Mouse (Mus musculus): ENCODE results near the gene Arpc5. TPM values are rescaled to one million over a fixed set of nuclear protein-coding genes. Genes with fewer than 3 reads are reported as not detected.
A peak's percentile ranks its signal among the peaks of the same experiment; 100 is the strongest.

The Arpc5 gene
- polyA plus RNA-seq, 1 experiment from 2014 or later = 162 TPM

DNA sequence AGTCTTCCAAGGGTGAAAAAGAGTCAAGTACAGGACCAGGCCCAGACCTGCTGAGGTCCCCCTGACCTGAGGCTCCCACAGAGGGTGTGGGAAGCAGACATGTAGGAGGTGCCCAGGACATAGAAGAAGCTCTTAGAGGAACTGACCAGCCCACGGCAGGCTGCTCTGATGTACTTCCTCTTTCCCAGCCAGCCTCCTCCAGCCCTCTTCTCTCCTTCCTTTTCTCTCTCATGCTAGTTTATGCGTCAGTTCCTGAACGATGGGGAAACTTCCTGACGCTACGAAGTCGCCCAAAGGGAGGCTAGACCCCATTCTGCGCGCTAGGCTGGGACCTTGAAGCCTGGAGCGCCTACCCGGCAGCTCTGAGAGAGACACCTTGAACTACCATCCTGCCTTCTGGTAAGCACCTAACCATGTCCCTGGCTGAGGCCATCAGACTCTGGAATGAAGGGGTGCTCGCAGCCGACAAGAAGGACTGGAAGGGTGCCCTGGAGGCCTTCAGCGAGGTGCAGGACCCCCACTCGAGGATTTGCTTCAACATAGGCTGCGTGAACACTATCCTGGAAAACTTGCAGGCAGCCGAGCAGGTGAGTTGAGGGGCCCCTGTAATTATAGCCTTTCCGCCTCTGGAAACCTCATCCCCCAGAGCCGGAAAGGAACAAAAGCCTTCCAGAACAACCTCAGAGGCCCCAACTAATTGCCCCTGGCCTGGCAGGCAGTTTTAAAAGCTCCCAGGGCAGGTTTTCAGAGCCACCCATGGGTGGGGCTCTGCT, 41.5 kb downstream of the Arpc5 start:
- ATAC-seq = peak; percentile 64
- TF ChIP-seq EP300 (IDR thresholded peaks at IDR 0.05; ENCODE audit: low read depth) (peak; percentile 31; the same call in 1 of the 2 replicates), CTCF (IDR thresholded peaks at IDR 0.05; ENCODE audit: low read depth) (no peak)
- peak; percentile 41 for DNase-seq
- no peaks in the 10 kb centered on the region for H3K9me3 ChIP-seq (ENCODE audit: low read length)
- peak overlapping the region; percentile 80 for H3K27ac ChIP-seq (ENCODE audit: low read depth)
- H3K4me2 ChIP-seq (ENCODE audit: low read depth, low read length) = peak overlapping the region; percentile 51
- WGBS (ENCODE audit: insufficient replicate concordance) = 29% methylated on average over 18 of the region's 18 CpGs
- H3K4me1 ChIP-seq (ENCODE audit: insufficient read depth) = no peaks in the 10 kb centered on the region
- H3K9ac ChIP-seq (replicated peaks) = peak overlapping the region; percentile 62
- H3K27me3 ChIP-seq (ENCODE audit: insufficient read depth, low read length) = no peaks in the 10 kb centered on the region
- H3K4me3 ChIP-seq (ENCODE audit: low read depth, low read length) = peak overlapping the region; percentile 43
- H3K36me3 ChIP-seq (replicated peaks; ENCODE audit: insufficient read depth, low read length) = no peaks in the 10 kb centered on the region

DNA sequence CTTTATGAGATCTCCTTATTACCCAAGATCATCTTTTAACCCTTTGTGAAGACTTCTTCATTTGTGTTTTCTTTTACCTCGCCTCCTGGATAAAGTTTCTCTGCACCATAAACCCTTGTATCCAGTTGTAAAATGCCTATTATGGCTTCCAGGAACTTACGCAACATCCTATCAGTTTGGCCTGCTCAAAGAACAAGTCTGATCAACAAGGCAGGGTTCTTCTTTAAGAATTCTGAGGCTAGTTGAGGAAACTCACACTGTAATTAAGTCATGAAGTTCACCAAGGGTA, 42.0 kb downstream of the Arpc5 start:
- WGBS (ENCODE audit: insufficient replicate concordance) = 56% methylated on average over 2 of the region's 2 CpGs
- H3K9me3 ChIP-seq (ENCODE audit: low read length) = no peaks in the 10 kb centered on the region

DNA sequence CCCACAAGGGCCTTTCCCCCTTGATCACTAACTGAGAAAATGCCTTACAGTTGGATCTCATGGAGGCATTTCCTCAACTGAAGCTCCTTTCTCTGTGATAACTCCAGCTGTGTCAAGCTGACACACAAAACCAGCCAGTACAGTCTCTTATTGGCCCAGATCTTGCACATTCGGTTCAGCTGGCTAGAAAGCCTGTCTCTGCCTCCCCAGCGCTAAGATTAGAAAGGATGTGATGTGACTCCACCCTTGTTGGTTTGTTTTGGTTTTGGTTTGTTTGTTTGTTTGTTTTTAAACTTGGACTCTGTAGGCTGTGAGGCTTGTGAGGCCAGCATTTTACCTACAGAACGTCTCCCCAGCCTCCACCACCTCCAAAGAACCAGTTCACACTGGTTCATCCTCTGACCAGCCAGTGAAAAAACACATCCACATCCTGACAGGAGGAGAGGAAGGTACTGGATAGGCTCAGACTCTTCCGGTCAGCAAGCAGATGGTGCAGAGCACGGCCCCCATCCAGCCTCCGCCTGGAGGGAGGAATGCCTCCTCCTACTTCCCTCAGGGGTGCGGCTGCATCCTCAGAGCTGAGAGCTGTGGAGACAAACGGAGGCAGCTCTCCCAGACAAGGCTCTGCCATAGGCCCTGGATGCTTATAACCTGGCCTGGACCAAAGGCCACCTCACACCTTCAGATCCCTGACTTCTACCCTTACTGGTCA, 43.4 kb downstream of the Arpc5 start:
- no peaks in the 10 kb centered on the region for H3K4me1 ChIP-seq (ENCODE audit: insufficient read depth)
- TF ChIP-seq EP300 (IDR thresholded peaks at IDR 0.05; ENCODE audit: low read depth) = no peak
- TF ChIP-seq CTCF (IDR thresholded peaks at IDR 0.05; ENCODE audit: low read depth) = no peak
- H3K4me2 ChIP-seq (ENCODE audit: low read depth, low read length) = peak overlapping the region; percentile 36
- DNase-seq (no peak), ATAC-seq (peak; percentile 37)
- peak overlapping the region; percentile 21 for H3K4me3 ChIP-seq (ENCODE audit: low read depth, low read length)
- peak overlapping the region; percentile 25; the same call in 1 of the 2 replicates for H3K27ac ChIP-seq (ENCODE audit: low read depth)
- no peaks in the 10 kb centered on the region for H3K27me3 ChIP-seq (ENCODE audit: insufficient read depth, low read length)
- H3K9ac ChIP-seq (replicated peaks) = no peak overlapping the region
- H3K36me3 ChIP-seq (replicated peaks; ENCODE audit: insufficient read depth, low read length) = peaks cover 2% of the 10 kb centered on the region; the same call in 1 of the 2 replicates
- WGBS (ENCODE audit: insufficient replicate concordance) = 41% methylated on average over 8 of the region's 8 CpGs
- H3K9me3 ChIP-seq (ENCODE audit: low read length) = no peaks in the 10 kb centered on the region

More for the DNA sequence above, 42.0 kb downstream of the Arpc5 start:
- Histone ChIP-seq H3K4me2 (ENCODE audit: low read depth, low read length) (peak overlapping the region; percentile 51), H3K27ac (ENCODE audit: low read depth) (peak overlapping the region; percentile 80), H3K4me3 (ENCODE audit: low read depth, low read length) (peak overlapping the region; percentile 43), H3K27me3 (ENCODE audit: insufficient read depth, low read length) (no peaks in the 10 kb centered on the region), H3K36me3 (replicated peaks; ENCODE audit: insufficient read depth, low read length) (no peaks in the 10 kb centered on the region; the same call in 1 of the 2 replicates), H3K9ac (replicated peaks) (peak overlapping the region; percentile 62), H3K4me1 (ENCODE audit: insufficient read depth) (no peaks in the 10 kb centered on the region)
- no peak for ATAC-seq
- TF ChIP-seq EP300 (IDR thresholded peaks at IDR 0.05; ENCODE audit: low read depth) (no peak), CTCF (IDR thresholded peaks at IDR 0.05; ENCODE audit: low read depth) (no peak)
- DNase-seq = no peak

DNA sequence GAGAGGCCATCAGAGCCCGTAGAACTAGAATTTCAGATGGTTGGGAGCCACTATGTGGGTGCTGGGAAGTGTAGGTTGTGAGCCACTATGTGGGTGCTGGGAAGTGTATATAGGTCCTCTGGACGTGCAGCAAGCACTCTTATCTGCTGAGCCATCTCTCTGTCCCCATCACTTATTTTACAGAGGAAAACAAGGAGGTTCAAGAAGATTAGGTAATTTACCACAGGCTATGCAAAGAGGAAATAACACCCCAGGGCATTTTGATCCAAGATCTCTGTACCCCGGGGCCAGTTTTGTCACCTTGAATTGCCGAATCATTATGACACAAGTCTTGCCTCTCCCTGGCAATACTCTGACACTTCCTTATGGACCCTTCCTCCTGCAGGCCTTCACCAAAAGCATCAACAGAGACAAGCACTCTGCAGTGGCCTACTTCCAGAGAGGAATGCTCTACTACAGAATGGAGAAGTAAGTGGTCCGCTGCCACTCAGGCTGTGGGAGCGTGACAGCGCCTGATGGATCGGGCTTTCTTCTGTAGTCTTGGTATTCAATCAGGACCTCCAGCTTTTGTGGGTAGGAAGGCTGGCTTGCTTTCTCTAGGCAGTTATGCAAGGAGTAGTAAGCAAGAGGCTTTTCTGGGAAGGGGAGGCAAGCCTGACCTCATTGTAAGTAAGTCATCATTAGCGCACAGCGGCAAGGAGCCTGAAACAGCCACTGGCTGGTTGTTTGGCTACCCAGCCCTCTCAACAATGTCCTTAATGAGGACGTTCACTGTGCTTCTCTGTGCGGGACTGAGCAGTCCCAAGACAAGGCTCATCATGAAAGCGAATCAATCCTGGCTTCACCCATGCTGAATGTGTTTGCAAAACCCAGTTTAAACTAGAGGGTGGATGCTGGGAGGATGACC, 44.4 kb downstream of the Arpc5 start:
- Histone ChIP-seq H3K4me3 (ENCODE audit: low read depth, low read length) (0 out of 2 replicates have a peak overlapping the region, but pooled peaks have one; percentile 17), H3K36me3 (replicated peaks; ENCODE audit: insufficient read depth, low read length) (peaks cover 2% of the 10 kb centered on the region; the same call in 1 of the 2 replicates), H3K27ac (ENCODE audit: low read depth) (peak overlapping the region; percentile 16; the same call in 1 of the 2 replicates), H3K4me2 (ENCODE audit: low read depth, low read length) (peak overlapping the region; percentile 13; the same call in 1 of the 2 replicates), H3K9me3 (ENCODE audit: low read length) (no peaks in the 10 kb centered on the region), H3K4me1 (ENCODE audit: insufficient read depth) (no peaks in the 10 kb centered on the region), H3K27me3 (ENCODE audit: insufficient read depth, low read length) (no peaks in the 10 kb centered on the region), H3K9ac (replicated peaks) (no peak overlapping the region)
- DNase-seq = no peak
- TF ChIP-seq EP300 (IDR thresholded peaks at IDR 0.05; ENCODE audit: low read depth) (no peak), CTCF (IDR thresholded peaks at IDR 0.05; ENCODE audit: low read depth) (no peak)
- 67% methylated on average over 13 of the region's 13 CpGs for WGBS (ENCODE audit: insufficient replicate concordance)
- no peak for ATAC-seq

DNA sequence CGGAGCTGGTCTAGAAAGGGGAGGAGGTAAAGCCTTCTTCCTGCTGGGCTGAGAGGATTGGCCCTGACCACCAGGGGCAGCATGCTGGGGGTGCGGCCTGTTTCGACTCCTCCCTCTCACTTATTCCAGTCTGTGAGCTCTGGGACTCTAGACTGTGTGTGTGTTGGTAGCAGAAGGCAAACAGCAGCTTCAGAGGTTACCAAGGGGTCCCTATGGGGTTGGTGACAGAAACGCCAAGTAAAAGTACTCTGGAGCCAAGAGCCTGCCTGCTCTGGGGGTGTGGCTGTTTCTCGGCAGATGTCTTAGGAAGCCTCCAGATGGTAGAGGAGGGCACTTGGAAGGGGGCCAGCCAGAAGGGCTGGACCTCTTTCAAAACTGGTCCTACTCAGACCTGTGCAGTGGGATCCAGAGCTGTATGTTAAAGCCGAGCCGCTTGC, 48.9 kb downstream of the Arpc5 start:
- H3K36me3 ChIP-seq (replicated peaks; ENCODE audit: insufficient read depth, low read length) = peaks cover 2% of the 10 kb centered on the region; the same call in 1 of the 2 replicates
- no peaks in the 10 kb centered on the region for H3K9me3 ChIP-seq (ENCODE audit: low read length)
- H3K9ac ChIP-seq (replicated peaks) = no peak overlapping the region
- TF ChIP-seq CTCF (IDR thresholded peaks at IDR 0.05; ENCODE audit: low read depth) = peak; percentile 60
- TF ChIP-seq EP300 (IDR thresholded peaks at IDR 0.05; ENCODE audit: low read depth) = no peak
- H3K27me3 ChIP-seq (ENCODE audit: insufficient read depth, low read length) = no peaks in the 10 kb centered on the region
- DNase-seq (peak; percentile 70), ATAC-seq (peak; percentile 74)
- 59% methylated on average over 7 of the region's 7 CpGs for WGBS (ENCODE audit: insufficient replicate concordance)
- no peak overlapping the region for H3K27ac ChIP-seq (ENCODE audit: low read depth)
- H3K4me1 ChIP-seq (ENCODE audit: insufficient read depth) = peaks cover 4% of the 10 kb centered on the region
- peak overlapping the region; percentile 19; the same call in 1 of the 2 replicates for H3K4me2 ChIP-seq (ENCODE audit: low read depth, low read length)
- H3K4me3 ChIP-seq (ENCODE audit: low read depth, low read length) = no peak overlapping the region
